Mouse (Mus musculus) hindbrain, postnatal 0 days (tissue): ENCODE results near the gene Lrp1. TPM values are rescaled to one million over a fixed set of nuclear protein-coding genes. Genes with fewer than 3 reads are reported as not detected.

Source experiments
- ATAC-seq: fragments of 200-750 bp; cut with Nextera tagmentation; 2 replicates; pipeline ENCODE4 v1.8.0; 2017; ENCODE audit warnings: mild to moderate bottlenecking, moderate TSS enrichment, moderate library complexity
- DNase-seq: peaks from one replicate; pipeline ENCODE4 v3.0.0-alpha.2; 2015; ENCODE audit warnings: low spot score
- H3K27ac ChIP-seq: fragments of 300-500 bp; sonication (generic); 2 replicates; pipeline ENCODE4 v1.5.1; 2014; ENCODE audit warnings: mild to moderate bottlenecking
- H3K27me3 ChIP-seq: fragments of 300-500 bp; sonication (generic); 2 replicates; pipeline ENCODE4 v1.6.1; 2014; ENCODE audit warnings: low read length, mixed read lengths; ENCODE audit not compliant: insufficient read depth
- H3K36me3 ChIP-seq: fragments of 300-500 bp; sonication (generic); 2 replicates; pipeline ENCODE4 v1.6.1; 2014; ENCODE audit warnings: low read length, mixed read lengths; ENCODE audit not compliant: insufficient read depth
- H3K4me1 ChIP-seq: fragments of 300-500 bp; sonication (generic); 2 replicates; pipeline ENCODE4 v1.6.1; 2014; ENCODE audit warnings: antibody characterized with exemption, low read length, mixed read lengths; ENCODE audit not compliant: insufficient read depth
- H3K4me2 ChIP-seq: fragments of 300-500 bp; sonication (generic); 2 replicates; pipeline ENCODE4 v1.6.1; 2014; ENCODE audit warnings: low read depth, mild to moderate bottlenecking, low read length, moderate library complexity, mixed read lengths
- H3K4me3 ChIP-seq: fragments of 300-500 bp; sonication (generic); 2 replicates; pipeline ENCODE4 v1.5.1; 2014; ENCODE audit warnings: low read length
- H3K9ac ChIP-seq: fragments of 300-500 bp; sonication (generic); replicated peaks from 2 replicates; pipeline ENCODE4 v1.6.1; 2014; ENCODE audit warnings: mild to moderate bottlenecking, low read length, moderate library complexity, mixed read lengths
- H3K9me3 ChIP-seq: fragments of 300-500 bp; sonication (generic); 2 replicates; pipeline ENCODE4 v1.6.1; 2016; ENCODE audit warnings: low read length, mixed read lengths
- CTCF ChIP-seq: IDR thresholded peaks from 2 replicates; pipeline ENCODE4 v1.5.1; 2016; ENCODE audit warnings: antibody characterized with exemption, control low read depth, low read depth
- WGBS: fragments of 180-500 bp; shearing (Covaris S2); extraction: QIAGEN DNeasy Blood & Tissue Kit; methylation state at CpG from one replicate; pipeline ENCODE4 v1.1.7; 2014; 5-methylcytosine and 5-hydroxymethylcytosine counted together
- polyA plus RNA-seq: library from polyadenylated mRNA; unstranded; fragments of >200 nt; fragmentation: Nextera tagmentation; extraction: Ambion mirVana; gene quantifications from 2 replicates; pipeline ENCODE4 v1.2.1, GENCODE M21; 2015
- total RNA-seq: library from RNA; depleted of rRNA; stranded (reverse); fragments of >200 nt; gene quantifications from 2 replicates; pipeline ENCODE4 v1.2.3, GENCODE M21; 2014

Gene Lrp1
- total and polyA plus RNA-seq, 2 experiments from 2014 or later, result 75.5 to 245 TPM

GRCm38 (mm10) chr10:127575741-127576140 is 45.2 kb downstream of the Lrp1 start:
- no peak for DNase-seq

DNA sequence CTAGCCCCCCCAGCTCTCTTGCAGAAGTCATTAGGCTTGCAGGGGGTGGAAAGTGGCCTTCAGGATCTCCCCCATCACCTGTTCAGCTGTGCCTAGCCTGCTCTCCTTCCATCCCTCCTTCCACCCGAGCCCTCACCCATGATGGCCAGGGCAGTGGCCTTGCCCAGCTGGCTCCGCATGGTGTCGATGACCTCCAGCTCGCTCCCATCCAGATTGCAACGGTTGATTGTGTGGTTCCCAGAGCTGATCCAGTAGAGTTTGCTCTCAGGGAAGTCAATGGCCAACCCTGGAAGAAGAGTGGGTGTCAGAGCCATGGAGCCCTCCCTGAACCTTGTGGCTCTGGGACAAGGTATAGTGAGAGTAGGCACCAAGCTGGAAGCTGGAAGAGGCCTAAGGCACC is 48.7 kb downstream of the Lrp1 start:
- Histone ChIP-seq H3K4me3 (no peak overlapping the region), H3K4me2 (no peak overlapping the region), H3K4me1 (no peaks in the 10 kb centered on the region), H3K9me3 (no peaks in the 10 kb centered on the region), H3K27me3 (no peaks in the 10 kb centered on the region), H3K9ac (no peak overlapping the region), H3K36me3 (peaks cover 76% of the 10 kb centered on the region), H3K27ac (no peak overlapping the region)
- WGBS, result 94% methylated on average over 5 of the region's 5 CpGs
- ATAC-seq (no peak), DNase-seq (no peak)
- TF ChIP-seq CTCF, result no peak

More at GRCm38 (mm10) chr10:127575741-127576140, 45.2 kb downstream of the Lrp1 start:
- H3K4me1 ChIP-seq, result no peaks in the 10 kb centered on the region
- H3K27me3 ChIP-seq, result no peaks in the 10 kb centered on the region
- 89% methylated on average over 7 of the region's 7 CpGs for WGBS
- TF ChIP-seq CTCF, result no peak
- no peak overlapping the region for H3K27ac ChIP-seq
- peaks cover 88% of the 10 kb centered on the region for H3K36me3 ChIP-seq
- H3K9ac ChIP-seq, result no peak overlapping the region
- no peak for ATAC-seq
- no peak overlapping the region for H3K4me2 ChIP-seq
- no peak overlapping the region for H3K4me3 ChIP-seq
- no peaks in the 10 kb centered on the region for H3K9me3 ChIP-seq

GRCm38 (mm10) chr10:127570937-127571641 is 49.9 kb downstream of the Lrp1 start:
- Histone ChIP-seq H3K27me3 (no peaks in the 10 kb centered on the region), H3K4me1 (no peaks in the 10 kb centered on the region), H3K36me3 (peaks cover 77% of the 10 kb centered on the region), H3K4me2 (no peak overlapping the region), H3K9me3 (no peaks in the 10 kb centered on the region), H3K27ac (no peak overlapping the region), H3K4me3 (no peak overlapping the region), H3K9ac (no peak overlapping the region)
- 88% methylated on average over 17 of the region's 17 CpGs for WGBS
- no peak for TF ChIP-seq CTCF
- DNase-seq (no peak), ATAC-seq (no peak)

- Histone ChIP-seq H3K36me3 (peaks cover 74% of the 10 kb centered on the region), H3K9me3 (no peaks in the 10 kb centered on the region), H3K9ac (no peak overlapping the region), H3K27me3 (no peaks in the 10 kb centered on the region), H3K4me1 (no peaks in the 10 kb centered on the region), H3K27ac (no peak overlapping the region), H3K4me2 (no peak overlapping the region), H3K4me3 (no peak overlapping the region)
- DNase-seq (no peak), ATAC-seq (no peak)
- no peak for TF ChIP-seq CTCF
- WGBS, result 82% methylated on average over 6 of the region's 6 CpGs
Observed at GRCm38 (mm10) chr10:127570384-127570783, 50.6 kb downstream of the Lrp1 start.

- Histone ChIP-seq H3K27ac (no peak overlapping the region), H3K4me2 (no peak overlapping the region), H3K4me3 (no peak overlapping the region), H3K9ac (no peak overlapping the region), H3K36me3 (peaks cover 68% of the 10 kb centered on the region), H3K9me3 (no peaks in the 10 kb centered on the region), H3K27me3 (no peaks in the 10 kb centered on the region), H3K4me1 (no peaks in the 10 kb centered on the region)
- peak; percentile 87 for TF ChIP-seq CTCF
- DNase-seq, result peak; percentile 90
- WGBS, result 28% methylated on average over 3 of the region's 3 CpGs
- peak; percentile 64 for ATAC-seq
Observed at GRCm38 (mm10) chr10:127569450-127569849, 51.5 kb downstream of the Lrp1 start.

DNA sequence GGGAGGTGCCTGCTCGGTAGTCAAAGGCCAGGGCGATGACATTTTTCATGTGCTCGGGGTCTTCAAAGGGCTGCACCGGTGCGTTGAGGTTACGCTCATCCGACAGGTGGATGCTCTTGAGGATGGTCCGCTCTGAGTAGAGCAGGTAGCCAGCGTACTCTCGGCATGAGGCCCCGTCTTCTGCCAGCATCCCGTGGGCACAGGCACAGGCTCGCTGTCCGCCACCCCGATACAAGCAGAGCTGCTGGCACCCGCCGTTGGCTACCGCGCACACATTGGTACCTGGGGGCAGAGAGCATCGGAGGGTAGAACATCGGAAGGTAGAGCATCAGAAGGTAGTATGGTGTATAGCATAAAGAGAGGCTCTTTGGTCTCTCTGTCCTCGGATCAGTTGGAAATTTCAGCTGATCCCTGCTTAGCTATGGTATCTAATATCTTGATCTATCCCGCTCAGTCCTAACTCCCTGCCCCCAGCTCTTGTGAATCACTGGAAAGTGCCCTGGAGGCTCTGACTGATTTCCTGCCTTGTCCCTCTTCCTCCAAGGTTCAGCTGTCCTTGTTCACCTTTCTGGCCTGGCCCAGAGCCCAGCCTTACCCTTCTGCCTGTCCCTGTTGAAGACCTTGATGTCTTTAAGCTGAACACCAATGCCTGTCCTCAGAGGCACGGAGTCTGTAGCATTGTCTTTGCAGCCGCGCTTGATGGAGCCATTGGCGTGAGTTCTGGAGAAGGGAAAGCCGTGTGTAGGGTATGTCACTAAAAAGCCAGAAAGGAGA is 54.2 kb downstream of the Lrp1 start:
- no peaks in the 10 kb centered on the region for H3K27me3 ChIP-seq
- ATAC-seq (no peak), DNase-seq (no peak)
- no peak overlapping the region for H3K4me2 ChIP-seq
- H3K27ac ChIP-seq, result no peak overlapping the region
- 91% methylated on average over 28 of the region's 28 CpGs for WGBS
- H3K9ac ChIP-seq, result no peak overlapping the region
- no peaks in the 10 kb centered on the region for H3K9me3 ChIP-seq
- TF ChIP-seq CTCF, result no peak
- no peak overlapping the region for H3K4me3 ChIP-seq
- no peaks in the 10 kb centered on the region for H3K4me1 ChIP-seq
- H3K36me3 ChIP-seq, result peaks cover 69% of the 10 kb centered on the region

DNA sequence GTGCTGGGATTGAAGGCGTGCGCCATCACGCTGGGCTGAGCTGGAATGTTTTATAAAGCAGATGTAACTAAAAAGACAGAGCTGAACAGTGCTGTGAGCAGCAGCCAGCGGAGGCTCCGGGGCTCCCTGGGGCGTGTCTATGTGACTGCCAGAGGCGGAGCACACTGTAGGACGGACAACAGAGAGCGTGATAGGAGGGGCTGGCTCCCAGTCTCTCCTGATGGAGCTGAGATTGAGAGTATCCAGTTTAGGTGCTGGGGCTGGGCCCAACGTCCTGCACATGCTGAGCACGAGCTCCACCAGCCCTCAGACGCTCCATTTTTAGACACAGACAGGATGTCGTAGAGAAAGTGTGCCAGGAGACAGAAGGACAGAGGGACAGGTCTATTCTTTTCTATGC is 56.6 kb downstream of the Lrp1 start:
- Histone ChIP-seq H3K9me3 (no peaks in the 10 kb centered on the region), H3K9ac (no peak overlapping the region), H3K4me2 (no peak overlapping the region), H3K4me3 (no peak overlapping the region), H3K27me3 (no peaks in the 10 kb centered on the region), H3K27ac (no peak overlapping the region), H3K36me3 (peaks cover 77% of the 10 kb centered on the region), H3K4me1 (no peaks in the 10 kb centered on the region)
- DNase-seq (no peak), ATAC-seq (0 out of 2 replicates have a peak, but pooled peaks have one; percentile 18)
- 45% methylated on average over 13 of the region's 13 CpGs for WGBS
- no peak for TF ChIP-seq CTCF
